Mouse (Mus musculus) ES-E14 (cell line): Measurements from ENCODE around the gene Vwc2.

ENCODE experiments used
- CHD2 ChIP-seq: IDR thresholded peaks from 2 replicates; pipeline ENCODE4 v1.6.1; 2014; ENCODE audit warnings: mild to moderate bottlenecking, low read depth, low read length, inconsistent platforms
- HCFC1 ChIP-seq: IDR thresholded peaks from 2 replicates; pipeline ENCODE4 v1.6.1; 2012; ENCODE audit warnings: low read length, inconsistent platforms, borderline replicate concordance; ENCODE audit not compliant: insufficient read depth
- MAFK ChIP-seq: IDR thresholded peaks from 2 replicates; pipeline ENCODE4 v1.6.1; 2014; ENCODE audit warnings: mild to moderate bottlenecking, low read depth, low read length, inconsistent platforms; ENCODE audit not compliant: insufficient read depth
- ZC3H11A ChIP-seq: IDR thresholded peaks from 2 replicates; pipeline ENCODE4 v1.6.1; 2012; ENCODE audit warnings: low read depth, mild to moderate bottlenecking, inconsistent platforms, low read length, borderline replicate concordance
- ZNF384 ChIP-seq: IDR thresholded peaks from 2 replicates; pipeline ENCODE4 v1.6.1; 2012; ENCODE audit warnings: low read depth, low read length, inconsistent platforms

- TF ChIP-seq MAFK (no peak), HCFC1 (no peak), ZNF384 (no peak), CHD2 (no peak), ZC3H11A (no peak)
These were observed 11.8 kb upstream of the Vwc2 start for GRCm38 (mm10) chr11:11102182-11102581.
